Mouse (Mus musculus): Measurements from ENCODE around the gene Cep164.
A peak's percentile ranks its signal among the peaks of the same experiment; 100 is the strongest.
"Not testable (repeated sequence)": the region's sequence is repeated elsewhere in the genome, so short reads cannot be mapped to it uniquely, and the experiment has no call there.

The Cep164 gene

DNA sequence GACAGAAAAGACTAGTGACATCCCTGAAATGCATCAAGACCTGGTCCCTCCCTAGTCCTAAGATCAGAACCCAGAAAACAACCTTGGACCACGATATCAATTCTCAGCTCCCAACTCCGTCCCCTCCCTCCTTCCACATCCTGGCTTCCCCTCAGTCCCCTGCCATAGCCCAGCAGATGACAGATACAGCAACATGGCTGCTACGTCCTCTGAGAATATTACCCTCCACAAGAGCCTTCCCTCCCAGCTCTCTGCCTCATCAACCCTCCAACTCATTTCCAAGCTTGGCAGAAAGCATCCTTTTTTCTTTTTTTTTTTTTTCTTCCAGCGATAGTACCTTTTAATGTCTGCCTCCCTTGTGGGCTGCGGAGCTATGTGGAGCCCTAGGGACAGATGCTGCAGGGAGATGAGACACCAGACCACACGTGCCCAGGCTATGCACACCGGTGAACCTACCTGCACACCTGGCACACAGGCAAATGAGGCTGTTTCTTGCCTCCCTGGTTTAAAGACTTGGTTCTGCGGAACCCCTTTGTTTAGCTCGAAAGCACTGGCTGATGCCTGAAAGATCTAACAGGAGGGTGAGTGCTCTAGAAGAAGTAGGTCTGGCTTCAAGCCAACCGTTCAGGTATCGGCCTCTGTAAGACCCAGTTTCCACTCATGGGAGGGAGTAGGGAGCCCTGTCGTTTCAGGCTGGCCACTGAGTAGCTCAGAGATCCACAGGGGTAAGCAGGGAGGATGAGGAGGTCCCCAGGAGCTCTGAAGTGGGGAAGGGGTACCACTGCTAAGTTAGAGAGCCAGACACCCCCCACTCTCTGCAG lies 45.0 kb downstream of the Cep164 start:
- DNase-seq, result no peak

- DNase-seq, result no peak
These were observed 49.3 kb downstream of the Cep164 start for GRCm38 (mm10) chr9:45779201-45779600.

GRCm38 (mm10) chr9:45776176-45776575 lies 52.3 kb downstream of the Cep164 start:
- DNase-seq, result not testable (repeated sequence)

GRCm38 (mm10) chr9:45774088-45774487 lies 54.4 kb downstream of the Cep164 start:
- DNase-seq, result no peak

- no peak for DNase-seq
These were observed 58.9 kb downstream of the Cep164 start for GRCm38 (mm10) chr9:45769596-45769995.

DNA sequence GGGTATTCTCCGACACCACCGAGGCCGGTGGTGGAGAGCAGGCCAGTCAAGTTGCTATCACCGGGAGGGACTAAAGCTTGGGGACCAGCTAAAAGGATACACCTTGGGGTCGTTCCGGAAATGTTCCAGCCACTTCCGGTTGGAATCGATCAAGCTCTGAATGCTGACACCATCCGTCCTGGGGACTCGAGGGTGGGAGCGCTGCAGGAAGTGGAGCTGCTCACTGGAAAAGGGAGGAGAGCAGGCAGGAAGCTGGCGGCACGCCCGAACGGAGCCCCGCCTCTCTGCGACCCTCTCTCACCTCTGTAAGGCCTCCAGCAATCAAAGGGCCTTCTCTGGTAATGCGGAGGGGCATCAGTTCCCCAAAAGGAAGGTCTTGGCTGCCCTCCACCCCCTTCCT lies 60.1 kb downstream of the Cep164 start:
- no peak for DNase-seq

GRCm38 (mm10) chr9:45767155-45767554 lies 61.3 kb downstream of the Cep164 start:
- no peak for DNase-seq

DNA sequence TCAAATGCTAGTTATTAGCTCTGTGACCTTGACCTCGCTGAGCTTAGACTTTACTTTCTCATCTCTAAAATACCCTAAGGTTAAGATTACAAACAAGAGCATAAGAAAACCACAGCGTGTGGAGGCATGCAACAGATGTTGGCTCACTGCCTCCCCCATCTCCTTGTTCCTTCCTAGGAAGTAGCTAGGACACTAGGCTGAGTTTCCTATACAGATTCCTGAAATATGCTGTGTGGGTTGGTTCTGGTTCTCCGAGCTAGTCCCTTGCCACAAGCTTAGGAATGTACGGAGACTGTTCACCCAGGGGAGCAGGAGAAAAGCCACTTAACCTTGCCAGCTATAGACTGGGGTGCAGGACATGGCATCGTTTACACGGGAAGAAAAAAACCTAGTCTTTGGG lies 62.3 kb downstream of the Cep164 start:
- no peak for DNase-seq

- DNase-seq, result no peak
These were observed 73.9 kb downstream of the Cep164 start for GRCm38 (mm10) chr9:45754452-45755091.

GRCm38 (mm10) chr9:45749917-45750316 lies 78.6 kb downstream of the Cep164 start:
- no peak for DNase-seq

GRCm38 (mm10) chr9:45745451-45745850 lies 83.0 kb downstream of the Cep164 start:
- DNase-seq, result no peak

DNA sequence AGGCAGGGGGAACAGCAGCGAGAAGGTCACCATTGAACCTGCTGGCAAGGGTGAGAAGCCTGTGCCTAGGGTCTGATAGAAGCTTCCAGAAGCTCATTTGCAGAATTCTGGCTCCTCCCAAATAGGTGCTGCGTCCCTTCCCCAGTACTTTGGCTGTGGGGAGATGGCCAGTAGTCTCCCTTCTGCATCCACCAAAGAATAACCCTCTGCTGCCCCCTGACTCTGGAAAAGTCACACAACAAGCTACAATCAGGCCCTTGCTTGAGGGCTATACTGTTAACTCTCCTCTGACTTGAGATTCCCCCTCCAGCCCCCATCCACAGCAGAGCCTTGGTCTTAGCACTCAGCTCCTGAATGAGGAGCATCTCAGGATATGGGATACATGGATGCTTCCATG lies 87.9 kb downstream of the Cep164 start:
- no peak for DNase-seq

DNA sequence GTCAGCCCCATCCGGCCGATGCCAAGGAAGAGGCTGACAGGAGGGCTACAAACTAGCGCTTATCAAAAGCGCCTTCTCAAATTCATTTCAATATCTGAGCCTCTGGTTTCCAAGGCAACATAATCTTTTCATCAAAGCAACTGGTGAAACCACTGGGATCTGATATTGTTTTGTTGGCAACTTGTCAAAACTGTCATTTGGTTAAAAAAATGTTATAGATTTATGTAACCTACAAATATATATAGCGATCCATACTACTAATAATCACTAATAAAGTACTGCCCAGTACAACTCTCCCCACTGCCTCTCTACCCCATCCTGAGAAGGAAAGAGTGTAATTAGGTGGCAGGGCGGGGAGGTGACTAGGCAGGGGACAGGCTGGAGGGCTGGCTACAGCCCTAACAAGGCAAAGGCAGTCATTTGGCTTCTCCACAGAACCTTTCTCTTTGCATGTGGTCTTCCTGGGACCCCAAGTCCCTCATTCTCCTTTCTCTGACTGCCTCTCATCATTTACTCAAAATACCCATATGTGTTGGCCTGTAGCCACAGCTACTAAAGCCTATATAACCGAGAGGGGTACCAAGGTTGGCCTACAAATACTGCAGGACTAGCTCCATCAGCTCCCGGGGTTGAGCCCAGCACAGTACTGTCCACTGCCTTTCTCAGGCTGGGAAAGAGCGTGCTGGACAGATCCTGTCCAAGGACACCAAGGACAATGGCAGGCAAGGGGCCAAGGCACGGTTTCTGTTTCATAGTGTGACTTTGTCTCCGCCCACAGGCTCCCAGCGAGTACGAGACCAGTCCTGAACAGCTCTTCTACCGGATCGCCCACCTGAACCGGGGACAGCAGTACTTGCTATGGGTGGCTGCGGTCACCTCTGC lies 88.5 kb downstream of the Cep164 start:
- peak; percentile 94 for DNase-seq

DNA sequence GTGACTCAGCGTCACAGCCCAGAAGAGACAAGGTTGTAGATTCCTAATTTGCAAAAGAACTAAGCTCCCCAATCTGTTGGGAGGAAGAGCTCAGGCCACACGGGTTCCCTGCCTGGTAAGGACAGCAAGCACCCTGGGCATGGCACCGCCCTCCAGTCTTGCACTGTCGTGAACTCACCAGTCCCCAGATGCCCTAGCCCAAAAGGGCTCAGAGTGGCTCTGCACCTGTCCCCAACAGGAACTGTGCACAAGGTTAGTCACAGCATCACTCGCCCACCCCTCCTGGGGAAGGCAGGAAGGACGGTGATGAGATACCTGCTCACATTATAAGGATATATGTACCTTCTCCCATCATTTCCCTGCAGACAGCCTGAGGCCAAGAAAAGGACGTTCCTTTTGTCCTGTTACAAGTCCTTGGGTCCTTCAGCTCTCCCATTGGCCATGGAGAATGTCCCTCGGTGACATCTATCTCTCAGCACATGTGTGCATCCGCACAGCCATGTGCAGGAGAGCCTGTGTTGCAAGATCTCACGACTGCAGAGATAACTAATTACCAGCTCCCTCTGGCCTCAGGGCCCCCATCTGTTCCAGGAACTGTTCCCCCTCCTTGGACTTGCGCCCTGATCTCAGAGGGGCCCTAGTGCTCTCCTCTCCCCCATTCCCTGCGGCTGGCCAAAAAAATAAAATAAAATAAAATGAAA lies 89.3 kb downstream of the Cep164 start:
- DNase-seq, result no peak

DNA sequence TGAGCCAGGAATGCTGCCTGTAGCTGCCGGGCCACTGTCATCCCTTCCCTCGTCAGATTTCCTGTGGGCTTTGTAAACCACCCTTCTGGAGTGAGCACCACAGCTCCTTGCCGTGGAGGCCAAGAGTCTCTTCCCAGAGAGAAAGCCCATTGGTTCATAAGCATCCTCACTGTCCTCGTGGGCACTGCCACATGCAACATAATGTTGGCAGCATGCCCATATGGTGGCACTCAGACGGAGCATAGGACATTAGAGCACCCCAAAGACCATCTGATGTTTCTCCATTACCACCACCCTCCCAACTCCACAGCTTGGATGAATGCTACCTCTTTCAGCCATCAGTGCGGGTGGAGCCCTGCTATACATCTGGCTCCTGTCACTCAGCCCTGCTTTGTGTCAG lies 95.2 kb downstream of the Cep164 start:
- no peak for DNase-seq

GRCm38 (mm10) chr9:45731851-45732250 lies 96.6 kb downstream of the Cep164 start:
- DNase-seq, result no peak

DNA sequence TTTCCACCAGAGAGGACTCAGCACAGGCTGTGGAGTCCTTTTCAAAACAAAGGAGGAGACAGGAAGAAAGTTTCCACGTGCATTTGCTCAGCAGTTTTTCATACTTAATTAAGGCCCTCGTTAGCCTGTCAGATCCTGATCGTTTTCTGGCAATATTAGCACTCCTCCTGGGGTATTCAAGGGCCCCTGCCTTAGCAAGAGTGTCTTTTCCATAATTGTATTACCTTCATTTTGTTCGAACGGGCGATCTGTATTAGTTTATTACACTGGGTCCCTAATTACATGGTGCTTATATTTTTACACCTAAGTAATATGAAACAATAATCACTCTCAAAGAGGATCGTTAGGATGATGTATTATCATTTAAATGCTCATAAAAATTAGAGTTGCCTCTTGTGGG lies 108.5 kb downstream of the Cep164 start:
- no peak for DNase-seq

Measured in heart, adult 11 months (tissue).